Mouse (Mus musculus) kidney, adult 2 months (tissue): ENCODE results near the gene Aip.

Source experiments
- CTCF ChIP-seq: fragments of 200-500 bp; conservative IDR thresholded peaks from 2 replicates; pipeline ENCODE4 v1.5.1; 2011; ENCODE audit warnings: low read depth, mild to moderate bottlenecking, control low read depth, low read length, moderate library complexity, mixed read lengths; ENCODE audit not compliant: insufficient read depth, insufficient read length
- POLR2A ChIP-seq: fragments of 200-500 bp; IDR thresholded peaks from one replicate; pipeline ENCODE4 v1.6.1; 2011; ENCODE audit warnings: low read depth, low read length, control low read depth

- TF ChIP-seq CTCF (no peak), POLR2A (no peak)
These were observed 41.8 kb downstream of the Aip start for GRCm38 (mm10) chr19:4083826-4084225.
